Mouse (Mus musculus): ENCODE results near the gene Slc44a4. TPM values are rescaled to one million over a fixed set of nuclear protein-coding genes. Genes with fewer than 3 reads are reported as not detected.

The Slc44a4 gene
- polyA plus RNA-seq, 1 experiment, result 0.59 TPM

DNA sequence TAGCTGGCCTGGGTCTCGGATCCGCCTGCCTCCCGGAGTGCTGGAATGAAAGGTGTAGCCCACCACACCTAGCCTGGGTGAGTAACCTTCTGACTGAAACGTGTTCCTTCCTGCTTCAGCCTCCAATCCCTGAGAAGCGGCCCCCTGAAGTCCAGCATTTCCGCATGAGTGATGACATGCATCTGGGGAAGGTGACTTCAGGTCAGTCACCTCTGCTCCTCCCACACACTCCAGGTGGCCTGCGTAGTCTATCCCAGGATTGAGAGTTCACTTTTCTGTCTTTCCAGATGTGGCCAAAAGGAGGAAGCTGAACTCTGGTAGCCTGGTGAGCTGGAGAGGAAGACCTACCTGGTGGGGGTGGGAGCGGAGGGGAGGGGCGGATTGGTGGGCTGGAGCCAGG is 11.4 kb upstream of the Slc44a4 start:
- Histone ChIP-seq H3K4me1 (replicated peaks; ENCODE audit: control insufficient read depth, insufficient read depth, low read length) (0 out of 2 replicates have a peak, but pooled peaks cover 2% of the 10 kb centered on the region), H3K27me3 (ENCODE audit: control insufficient read depth, insufficient read depth, low read length) (no peaks in the 10 kb centered on the region), H3K36me3 (ENCODE audit: control insufficient read depth, insufficient read depth, low read length) (peaks cover 48% of the 10 kb centered on the region), H3K4me3 (ENCODE audit: control insufficient read depth, insufficient read depth, low read length) (no peak overlapping the region), H3K27ac (ENCODE audit: control insufficient read depth, insufficient read depth, low read length) (no peak overlapping the region)
- WGBS, result 94% methylated on average over 9 of the region's 9 CpGs
- no peak for DNase-seq
- no peak for TF ChIP-seq POLR2A (IDR thresholded peaks at IDR 0.05; ENCODE audit: control insufficient read depth, extremely low read depth, insufficient read depth, low read length, poor library complexity)

DNA sequence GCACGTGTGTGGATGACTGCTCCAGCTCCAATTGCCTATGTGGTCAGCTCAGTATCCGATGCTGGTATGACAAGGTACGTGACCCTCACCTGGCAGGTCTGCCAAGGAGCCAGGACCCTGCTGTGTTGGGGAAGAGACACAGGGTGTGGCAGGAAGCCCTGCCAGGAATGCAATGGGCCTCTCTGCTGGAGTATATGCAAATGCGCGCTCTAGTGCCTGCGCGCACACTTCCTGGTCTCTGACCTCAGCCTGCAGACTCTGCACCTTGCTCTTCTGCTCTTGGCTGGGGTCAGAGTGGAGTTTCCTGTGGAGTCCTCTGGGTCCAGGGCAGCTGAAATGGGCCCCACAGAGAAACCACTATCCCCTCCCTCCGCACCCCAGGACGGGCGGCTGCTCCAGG is 3.3 kb upstream of the Slc44a4 start:
- no peak for DNase-seq
- Histone ChIP-seq H3K27ac (ENCODE audit: control insufficient read depth, insufficient read depth, low read length) (no peak overlapping the region), H3K36me3 (ENCODE audit: control insufficient read depth, insufficient read depth, low read length) (peaks cover 74% of the 10 kb centered on the region), H3K4me3 (ENCODE audit: control insufficient read depth, insufficient read depth, low read length) (no peak overlapping the region), H3K4me1 (replicated peaks; ENCODE audit: control insufficient read depth, insufficient read depth, low read length) (no peaks in the 10 kb centered on the region), H3K27me3 (ENCODE audit: control insufficient read depth, insufficient read depth, low read length) (no peaks in the 10 kb centered on the region)
- 92% methylated on average over 10 of the region's 10 CpGs for WGBS
- TF ChIP-seq POLR2A (IDR thresholded peaks at IDR 0.05; ENCODE audit: control insufficient read depth, extremely low read depth, insufficient read depth, low read length, poor library complexity), result no peak
- TF ChIP-seq CTCF (IDR thresholded peaks at IDR 0.05; ENCODE audit: borderline replicate concordance, control insufficient read depth, extremely low read depth, insufficient read depth, low read length, poor library complexity), result no peak

DNA sequence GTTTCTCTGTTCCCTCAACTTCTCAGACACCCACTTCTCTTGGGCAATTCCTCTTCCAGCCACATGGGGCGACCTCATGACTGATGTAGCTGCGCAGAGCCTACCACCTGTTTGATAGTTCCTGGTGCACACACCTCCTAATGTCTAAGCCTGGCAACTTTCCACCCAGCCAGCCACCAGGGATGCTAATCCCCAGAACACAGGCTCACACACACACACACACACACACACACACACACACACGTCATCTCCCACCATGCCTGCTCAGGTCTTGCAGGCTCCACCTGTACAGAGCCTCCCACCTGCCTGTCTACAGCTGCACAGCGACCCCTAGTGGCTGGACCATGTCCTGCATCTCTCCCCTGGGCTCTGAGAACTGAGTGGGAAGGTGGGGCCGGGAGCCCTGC is 2.3 kb upstream of the Slc44a4 start:
- H3K27ac ChIP-seq (ENCODE audit: control insufficient read depth, insufficient read depth, low read length), result no peak overlapping the region
- TF ChIP-seq POLR2A (IDR thresholded peaks at IDR 0.05; ENCODE audit: control insufficient read depth, extremely low read depth, insufficient read depth, low read length, poor library complexity) (no peak), CTCF (IDR thresholded peaks at IDR 0.05; ENCODE audit: borderline replicate concordance, control insufficient read depth, extremely low read depth, insufficient read depth, low read length, poor library complexity) (peak; percentile 99)
- H3K27me3 ChIP-seq (ENCODE audit: control insufficient read depth, insufficient read depth, low read length), result no peaks in the 10 kb centered on the region
- 56% methylated on average over 5 of the region's 5 CpGs for WGBS
- H3K4me3 ChIP-seq (ENCODE audit: control insufficient read depth, insufficient read depth, low read length), result no peak overlapping the region
- H3K4me1 ChIP-seq (replicated peaks; ENCODE audit: control insufficient read depth, insufficient read depth, low read length), result no peaks in the 10 kb centered on the region
- H3K36me3 ChIP-seq (ENCODE audit: control insufficient read depth, insufficient read depth, low read length), result peaks cover 65% of the 10 kb centered on the region
- DNase-seq, result peak; percentile 87

GRCm38 (mm10) chr17:34915410-34915831 is 1.2 kb downstream of the Slc44a4 start:
- TF ChIP-seq POLR2A (IDR thresholded peaks at IDR 0.05; ENCODE audit: control insufficient read depth, extremely low read depth, insufficient read depth, low read length, poor library complexity) (no peak), CTCF (IDR thresholded peaks at IDR 0.05; ENCODE audit: borderline replicate concordance, control insufficient read depth, extremely low read depth, insufficient read depth, low read length, poor library complexity) (no peak)
- no peak overlapping the region for H3K27ac ChIP-seq (ENCODE audit: control insufficient read depth, insufficient read depth, low read length)
- H3K4me1 ChIP-seq (replicated peaks; ENCODE audit: control insufficient read depth, insufficient read depth, low read length), result no peaks in the 10 kb centered on the region
- peaks cover 31% of the 10 kb centered on the region for H3K36me3 ChIP-seq (ENCODE audit: control insufficient read depth, insufficient read depth, low read length)
- no peak overlapping the region for H3K4me3 ChIP-seq (ENCODE audit: control insufficient read depth, insufficient read depth, low read length)
- DNase-seq, result no peak
- H3K27me3 ChIP-seq (ENCODE audit: control insufficient read depth, insufficient read depth, low read length), result no peaks in the 10 kb centered on the region
- WGBS, result 24% methylated on average over 11 of the region's 11 CpGs

GRCm38 (mm10) chr17:34916316-34916715 is 2.0 kb downstream of the Slc44a4 start:
- TF ChIP-seq CTCF (IDR thresholded peaks at IDR 0.05; ENCODE audit: borderline replicate concordance, control insufficient read depth, extremely low read depth, insufficient read depth, low read length, poor library complexity), result no peak
- TF ChIP-seq POLR2A (IDR thresholded peaks at IDR 0.05; ENCODE audit: control insufficient read depth, extremely low read depth, insufficient read depth, low read length, poor library complexity), result no peak
- Histone ChIP-seq H3K36me3 (ENCODE audit: control insufficient read depth, insufficient read depth, low read length) (peaks cover 22% of the 10 kb centered on the region), H3K27ac (ENCODE audit: control insufficient read depth, insufficient read depth, low read length) (no peak overlapping the region), H3K4me1 (replicated peaks; ENCODE audit: control insufficient read depth, insufficient read depth, low read length) (no peaks in the 10 kb centered on the region), H3K4me3 (ENCODE audit: control insufficient read depth, insufficient read depth, low read length) (no peak overlapping the region), H3K27me3 (ENCODE audit: control insufficient read depth, insufficient read depth, low read length) (no peaks in the 10 kb centered on the region)
- WGBS, result 92% methylated on average over 5 of the region's 5 CpGs
- DNase-seq, result no peak

GRCm38 (mm10) chr17:34917188-34917587 is 2.9 kb downstream of the Slc44a4 start:
- no peak for TF ChIP-seq POLR2A (IDR thresholded peaks at IDR 0.05; ENCODE audit: control insufficient read depth, extremely low read depth, insufficient read depth, low read length, poor library complexity)
- TF ChIP-seq CTCF (IDR thresholded peaks at IDR 0.05; ENCODE audit: borderline replicate concordance, control insufficient read depth, extremely low read depth, insufficient read depth, low read length, poor library complexity), result no peak
- Histone ChIP-seq H3K4me3 (ENCODE audit: control insufficient read depth, insufficient read depth, low read length) (no peak overlapping the region), H3K4me1 (replicated peaks; ENCODE audit: control insufficient read depth, insufficient read depth, low read length) (no peaks in the 10 kb centered on the region), H3K36me3 (ENCODE audit: control insufficient read depth, insufficient read depth, low read length) (peaks cover 16% of the 10 kb centered on the region), H3K27me3 (ENCODE audit: control insufficient read depth, insufficient read depth, low read length) (no peaks in the 10 kb centered on the region), H3K27ac (ENCODE audit: control insufficient read depth, insufficient read depth, low read length) (no peak overlapping the region)
- no peak for DNase-seq
- WGBS, result 91% methylated on average over 9 of the region's 9 CpGs

GRCm38 (mm10) chr17:34922939-34923338 is 8.7 kb downstream of the Slc44a4 start:
- 74% methylated on average over 6 of the region's 6 CpGs for WGBS
- Histone ChIP-seq H3K27ac (ENCODE audit: control insufficient read depth, insufficient read depth, low read length) (no peak overlapping the region), H3K4me1 (replicated peaks; ENCODE audit: control insufficient read depth, insufficient read depth, low read length) (no peaks in the 10 kb centered on the region), H3K36me3 (ENCODE audit: control insufficient read depth, insufficient read depth, low read length) (no peaks in the 10 kb centered on the region), H3K4me3 (ENCODE audit: control insufficient read depth, insufficient read depth, low read length) (no peak overlapping the region), H3K27me3 (ENCODE audit: control insufficient read depth, insufficient read depth, low read length) (no peaks in the 10 kb centered on the region)
- no peak for DNase-seq
- TF ChIP-seq POLR2A (IDR thresholded peaks at IDR 0.05; ENCODE audit: control insufficient read depth, extremely low read depth, insufficient read depth, low read length, poor library complexity) (no peak), CTCF (IDR thresholded peaks at IDR 0.05; ENCODE audit: borderline replicate concordance, control insufficient read depth, extremely low read depth, insufficient read depth, low read length, poor library complexity) (0 out of 2 replicates have a peak, but pooled peaks have one; percentile 14)
